Mouse (Mus musculus) CH12.LX (cell line): Measurements from ENCODE around the gene Rpn1.

Source experiments
- CTCF ChIP-seq, 2 experiments: IDR thresholded peaks in 1 of 2; conservative IDR thresholded peaks in 1 of 2; 2 replicates each; pipeline ENCODE4 v1.5.1; 2011 to 2012; ENCODE audit warnings: low read depth in 2 of 2, low read length in 2 of 2, improper control_type of control experiment in 1 of 2, inconsistent platforms in 1 of 2, mild to moderate bottlenecking in 1 of 2, moderate library complexity in 1 of 2
- E2F4 ChIP-seq: IDR thresholded peaks from 2 replicates; pipeline ENCODE4 v1.6.1; 2011; ENCODE audit warnings: low read depth, low read length, improper control_type of control experiment; ENCODE audit not compliant: insufficient replicate concordance
- MAFK ChIP-seq: IDR thresholded peaks from 2 replicates; pipeline ENCODE4 v1.6.1; 2011; ENCODE audit warnings: low read length, improper control_type of control experiment; ENCODE audit not compliant: insufficient replicate concordance
- MEF2A ChIP-seq: IDR thresholded peaks from 2 replicates; pipeline ENCODE4 v1.6.1; 2014; ENCODE audit warnings: low read depth, mild to moderate bottlenecking, inconsistent platforms, low read length, improper control_type of control experiment, borderline replicate concordance
- MYC ChIP-seq: IDR thresholded peaks from 2 replicates; pipeline ENCODE4 v1.6.1; 2011; ENCODE audit warnings: low read depth, mild to moderate bottlenecking, improper control_type of control experiment, low read length
- POLR2A ChIP-seq: IDR thresholded peaks from 2 replicates; pipeline ENCODE4 v1.6.1; 2011; ENCODE audit warnings: low read depth, mild to moderate bottlenecking, improper control_type of control experiment, low read length
- USF2 ChIP-seq: conservative IDR thresholded peaks from 2 replicates; pipeline ENCODE4 v1.6.1; 2011; ENCODE audit warnings: low read depth, low read length, improper control_type of control experiment

GRCm38 (mm10) chr6:88065968-88066367 is 18.3 kb upstream of the Rpn1 start:
- TF ChIP-seq MEF2A (no peak), CTCF (conservative IDR thresholded peaks at IDR 0.05 in 1 of 2, IDR thresholded peaks at IDR 0.05 in 1 of 2; ENCODE audit: low read depth in 2 of 2, low read length in 2 of 2) (no peak), USF2 (no peak), POLR2A (no peak), E2F4 (no peak), MYC (no peak), MAFK (no peak)
